1 mouse cellular context compared by ENCODE assay signal in the genomic region with DNA sequence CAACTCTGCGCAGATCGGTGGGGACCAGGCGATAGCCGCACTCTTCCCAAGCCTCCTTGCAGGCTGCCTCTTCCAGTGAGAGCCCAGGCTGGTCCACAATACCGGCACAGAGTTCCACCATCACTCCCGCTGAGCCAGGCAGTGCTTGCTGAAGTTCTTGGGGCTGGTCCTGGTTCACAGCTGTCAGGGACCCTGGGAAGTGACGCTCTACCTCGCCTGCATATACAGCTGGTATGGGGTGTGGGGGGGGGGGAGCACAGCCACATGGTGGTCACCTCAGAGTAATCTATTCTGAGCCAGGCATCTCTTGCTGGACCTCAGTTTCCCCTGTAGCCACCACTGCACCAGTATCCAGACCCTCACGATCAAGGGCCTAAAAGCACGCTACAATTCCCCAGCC.
TF ChIP-seq lines count a peak whose summit lies in the region.

No protein-coding gene starts in this region.

TF ChIP-seq in C2C12, 6 proteins besides CTCF, POLR2A, EP300 and RAD21 (continued from another document):
- TF ChIP-seq MAX (IDR thresholded peaks at IDR 0.05) (no peak), USF1 (IDR thresholded peaks at IDR 0.05; ENCODE audit: low read depth) (no peak), MYOD1 (IDR thresholded peaks at IDR 0.05; ENCODE audit: control insufficient read depth, insufficient read length, low read depth) (no peak), FOSL1 (IDR thresholded peaks at IDR 0.05; ENCODE audit: insufficient read depth, low read length, poor library complexity, severe bottlenecking) (no peak)
